Mouse (Mus musculus) G1E (cell line): ENCODE measurements at regions not wholly inside any gene's neighbourhood (a gene's known extent, or its start where the extent isn't known, plus 50 kb on each side); places are given as distances from the start of the nearest gene placed in this dataset.

Experiments used
- CTCF ChIP-seq: IDR thresholded peaks from 2 replicates; pipeline ENCODE4 v1.5.1; 2012; ENCODE audit warnings: low read depth, low read length, inconsistent platforms, mixed read lengths
- GATA1 ChIP-seq: IDR thresholded peaks from 2 replicates; pipeline ENCODE4 v1.6.1; 2012; ENCODE audit warnings: borderline replicate concordance, low read length, inconsistent platforms, mixed read lengths
- GATA2 ChIP-seq: IDR thresholded peaks from 2 replicates; pipeline ENCODE4 v1.6.1; 2012; ENCODE audit warnings: low read depth, low read length, inconsistent platforms, borderline replicate concordance
- POLR2AphosphoS5 ChIP-seq: IDR thresholded peaks from 2 replicates; pipeline ENCODE4 v1.6.1; 2012; ENCODE audit warnings: low read depth, low read length, inconsistent platforms; ENCODE audit not compliant: insufficient replicate concordance

GRCm38 (mm10) chr12:12803602-12804001, 138.1 kb downstream of the Mycn start:
- TF ChIP-seq GATA1 (no peak), CTCF (no peak), POLR2AphosphoS5 (no peak), GATA2 (no peak)
